10 mouse cellular contexts compared by ENCODE assay signal in genomic region chr6:144917128-144917527, GRCm38 (mm10).
DNase-seq lines count a peak whose midpoint lies in the region; ATAC-seq lines count a peak whose summit lies in the region.
"Had no signal": no experiment of that assay in that cellular context is flagged by ENCODE, and none has a peak within 500 bp of the region (broad histone marks: within the 10 kb centered on the region; RNA-seq: fewer than 3 reads in every experiment).

No protein-coding gene starts in this region.

- H3K27ac ChIP-seq in lung, embryonic 16.5 days (ENCODE audit: low read length): no peak overlapping the region; the same call in 1 of the 2 replicates

- intact Hi-C loops in left cerebral cortex, postnatal 36 days (cut with DNase I): no loop called here

- H3K36me3 ChIP-seq in lung, embryonic 16.5 days (ENCODE audit: control insufficient read depth, insufficient read depth, low read length): no peaks in the 10 kb centered on the region

- no peak overlapping the region for H3K4me3 ChIP-seq in lung, embryonic 16.5 days (ENCODE audit: low read length)

- no peaks in the 10 kb centered on the region for H3K9me3 ChIP-seq in lung, embryonic 16.5 days (ENCODE audit: control insufficient read depth, low read length)

- peaks cover 6% of the 10 kb centered on the region for H3K4me1 ChIP-seq in lung, embryonic 16.5 days (replicated peaks; ENCODE audit: control insufficient read depth, insufficient read depth, low read length)

- H3K4me2 ChIP-seq in lung, embryonic 16.5 days (ENCODE audit: low read depth, low read length): no peak overlapping the region

- H3K27me3 ChIP-seq in lung, embryonic 16.5 days (ENCODE audit: control insufficient read depth, insufficient read depth, low read depth, low read length): no peaks in the 10 kb centered on the region

- 11% methylated on average over 8 of the region's 8 CpGs for WGBS in lung, embryonic 16.5 days

- ATAC-seq in lung, embryonic 16.5 days (ENCODE audit: low read depth): peak; percentile 88

- peak; percentile 7 for DNase-seq in urinary bladder, postnatal 25 days (ENCODE audit: low spot score)
- no peak for DNase-seq in urinary bladder, postnatal 10 days (ENCODE audit: low spot score)
- peak; percentile 35 for DNase-seq in heart, postnatal 4 days
- DNase-seq in left cerebral cortex, postnatal 36 days (ENCODE audit: low spot score in 2 of 2): no peak
- DNase-seq in spleen, postnatal 14 days (ENCODE audit: low spot score in 2 of 2): no peak
- no peak for DNase-seq in gastrocnemius, postnatal 25 days
- DNase-seq in cerebellum, postnatal 14 days: no peak
- DNase-seq: cerebellum, postnatal 10 days; gastrocnemius, postnatal 36 days had no signal

- H3K9ac ChIP-seq in lung, embryonic 16.5 days (ENCODE audit: low read length): 0 out of 2 replicates have a peak overlapping the region, but pooled peaks have one; percentile 35

Comparison
In these comparisons a context has a peak if more than half of its experiments do, and no peak if none do; other contexts are left out.
1. DNase-seq: peak in urinary bladder, postnatal 25 days (single experiment) and heart, postnatal 4 days (single experiment); none in urinary bladder, postnatal 10 days (single experiment), left cerebral cortex, postnatal 36 days (0 of 2), spleen, postnatal 14 days (0 of 2), gastrocnemius, postnatal 25 days (single experiment) and cerebellum, postnatal 14 days (0 of 2).